Comparison of ENCODE assay signal across 20 mouse cellular contexts in the genomic region with DNA sequence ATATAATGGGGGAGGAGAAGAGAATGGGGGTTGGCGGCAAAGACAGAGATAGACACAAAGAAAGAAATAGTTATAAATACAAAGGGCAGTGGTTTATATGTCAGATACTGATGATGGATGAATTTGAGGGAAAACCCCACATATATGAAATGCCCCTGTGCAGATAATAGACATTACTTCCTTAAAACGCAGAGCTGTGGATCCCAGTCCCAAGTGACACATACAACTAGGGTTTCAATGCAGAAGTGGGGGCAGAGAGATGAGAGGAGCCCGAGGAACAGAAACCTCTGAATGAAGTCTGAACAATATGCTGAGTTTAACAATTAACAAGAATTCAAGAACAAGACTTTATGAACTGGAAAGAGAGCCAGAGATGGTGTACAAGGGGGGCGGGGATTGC.
A peak's percentile ranks its signal among the peaks of the same experiment; 100 is the strongest.
DNase-seq lines count a peak whose midpoint lies in the region; ATAC-seq and TF ChIP-seq lines count a peak whose summit lies in the region.
"Had no signal": no experiment of that assay in that cellular context is flagged by ENCODE, and none has a peak within 500 bp of the region (broad histone marks: within the 10 kb centered on the region; RNA-seq: fewer than 3 reads in every experiment).

No protein-coding gene starts in this region.

- ATAC-seq in common myeloid progenitor, adult 5-6 weeks (replicated peaks; ENCODE audit: low read depth, poor library complexity, severe bottlenecking) = peak; percentile 56
- ATAC-seq in megakaryocyte progenitor cell, adult 5-6 weeks (replicated peaks; ENCODE audit: poor library complexity) = peak; percentile 55
- no peak for ATAC-seq in hindbrain, embryonic 16.5 days
- ATAC-seq: activated CD4-positive, CD25-positive, alpha-beta regulatory T cell, adult 4 months; forebrain, embryonic 15.5 days; inflammation-experienced regulatory T-cells, adult 6 months; Patski had no signal

- 55% methylated on average over 4 of the region's 4 CpGs for WGBS in hindbrain, embryonic 16.5 days

- H3K36me3 ChIP-seq in CH12.LX (replicated peaks in 1 of 2; ENCODE audit: control insufficient read depth in 1 of 2, insufficient read depth in 1 of 2, low read length in 1 of 2) = no peaks in the 10 kb centered on the region
- H3K36me3 ChIP-seq in hindbrain, embryonic 16.5 days (ENCODE audit: control insufficient read depth, insufficient read depth, low read length) = no peaks in the 10 kb centered on the region
- H3K36me3 ChIP-seq: embryonic facial prominence, embryonic 12.5 days; forebrain, embryonic 15.5 days; heart, embryonic 13.5 days; hindbrain, embryonic 15.5 days had no signal

- in situ Hi-C loops in CH12.LX (cut with MboI; ENCODE audit: low pct_ligation_motif_present, low pct_unique_long_range_greater_than_20kb, low sequenced_read_pairs) = no loop called here

- dilution Hi-C loops in CH12.LX (cut with MboI; ENCODE audit: extremely low pct_ligation_motif_present, extremely low pct_unique_long_range_greater_than_20kb, low sequenced_read_pairs) = no loop called here

- H3K9ac ChIP-seq in CH12.LX (ENCODE audit: insufficient read depth, low read depth) = no peak overlapping the region
- no peak overlapping the region for H3K9ac ChIP-seq in hindbrain, embryonic 16.5 days (ENCODE audit: low read depth, low read length)
- H3K9ac ChIP-seq: embryonic facial prominence, embryonic 12.5 days; forebrain, embryonic 15.5 days; heart, embryonic 13.5 days; hindbrain, embryonic 15.5 days had no signal

- H3K79me2 ChIP-seq in CH12.LX (replicated peaks; ENCODE audit: control insufficient read depth, extremely low read depth, insufficient read depth, poor library complexity, severe bottlenecking) = no peaks in the 10 kb centered on the region

- TF ChIP-seq EP300 in CH12.LX (IDR thresholded peaks at IDR 0.05; ENCODE audit: low read length) = no peak

- TF ChIP-seq CTCF in CH12.LX (conservative IDR thresholded peaks at IDR 0.05 in 1 of 2, IDR thresholded peaks at IDR 0.05 in 1 of 2; ENCODE audit: low read depth in 2 of 2, low read length in 2 of 2) = no peak

- no peaks in the 10 kb centered on the region for H3K9me3 ChIP-seq in CH12.LX (replicated peaks; ENCODE audit: low read length)
- H3K9me3 ChIP-seq in hindbrain, embryonic 16.5 days (ENCODE audit: control insufficient read depth, low read length) = no peaks in the 10 kb centered on the region
- H3K9me3 ChIP-seq: embryonic facial prominence, embryonic 12.5 days; forebrain, embryonic 15.5 days; heart, embryonic 13.5 days; hindbrain, embryonic 15.5 days had no signal

- peaks cover 0 to 7% of the 10 kb centered on the region in 2 experiments; a peak in 1 of 4 replicates for H3K4me1 ChIP-seq in CH12.LX (ENCODE audit: control insufficient read depth in 1 of 2, insufficient read depth in 2 of 2)
- no peaks in the 10 kb centered on the region for H3K4me1 ChIP-seq in hindbrain, embryonic 16.5 days (ENCODE audit: control insufficient read depth, insufficient read depth, low read depth, low read length)
- H3K4me1 ChIP-seq: embryonic facial prominence, embryonic 12.5 days; forebrain, embryonic 15.5 days; heart, embryonic 13.5 days; hindbrain, embryonic 15.5 days had no signal

- H3K4me3 ChIP-seq in CH12.LX (replicated peaks in 1 of 3; ENCODE audit: low read depth in 2 of 3, low read length in 2 of 3, poor library complexity in 1 of 3) = no peak overlapping the region
- H3K4me3 ChIP-seq in hindbrain, embryonic 16.5 days (ENCODE audit: low read length) = no peak overlapping the region
- H3K4me3 ChIP-seq: embryonic facial prominence, embryonic 12.5 days; forebrain, embryonic 15.5 days; heart, embryonic 13.5 days; hindbrain, embryonic 15.5 days had no signal

- TF ChIP-seq POLR2A in CH12.LX (IDR thresholded peaks at IDR 0.05; ENCODE audit: low read depth, low read length) = no peak

- no peak for TF ChIP-seq RAD21 in CH12.LX (IDR thresholded peaks at IDR 0.05; ENCODE audit: low read depth, low read length)

- no peak overlapping the region for H3K4me2 ChIP-seq in CH12.LX (ENCODE audit: insufficient read depth, low read depth, poor library complexity, severe bottlenecking)
- H3K4me2 ChIP-seq in hindbrain, embryonic 16.5 days (ENCODE audit: low read length) = no peak overlapping the region
- H3K4me2 ChIP-seq: embryonic facial prominence, embryonic 12.5 days; forebrain, embryonic 15.5 days; heart, embryonic 13.5 days; hindbrain, embryonic 15.5 days had no signal

- DNase-seq in heart, adult 11 months = peak; percentile 85
- no peak for DNase-seq in heart, adult 8-10 months (ENCODE audit: low spot score)
- peak; percentile 49 for DNase-seq in CH12.LX (ENCODE audit: extremely low read depth)
- no peak for DNase-seq in MN1 (ENCODE audit: low spot score)
- no peak for DNase-seq in layer of hippocampus, postnatal 25 days (ENCODE audit: extremely low spot score in 1 of 2, low spot score in 1 of 2)
- DNase-seq: adrenal gland, adult 2 months; adrenal gland, postnatal 25 days; cerebellum, adult 2 months; cerebellum, postnatal 10 days; heart, postnatal 36 days had no signal

- H3K27ac ChIP-seq in CH12.LX (ENCODE audit: insufficient read depth, low read depth) = no peak overlapping the region
- H3K27ac ChIP-seq in hindbrain, embryonic 16.5 days (ENCODE audit: low read depth, low read length) = no peak overlapping the region
- H3K27ac ChIP-seq: embryonic facial prominence, embryonic 12.5 days; forebrain, embryonic 15.5 days; heart, embryonic 13.5 days; hindbrain, embryonic 15.5 days had no signal

- H3K27me3 ChIP-seq in CH12.LX (replicated peaks) = no peaks in the 10 kb centered on the region
- no peaks in the 10 kb centered on the region for H3K27me3 ChIP-seq in hindbrain, embryonic 16.5 days (replicated peaks; ENCODE audit: control insufficient read depth, insufficient read depth, low read length)
- H3K27me3 ChIP-seq: embryonic facial prominence, embryonic 12.5 days; forebrain, embryonic 15.5 days; heart, embryonic 13.5 days; hindbrain, embryonic 15.5 days had no signal

TF ChIP-seq in CH12.LX, 34 proteins besides CTCF, POLR2A, EP300 and RAD21:
- TF ChIP-seq TBP (conservative IDR thresholded peaks at IDR 0.05; ENCODE audit: low read depth, low read length) (no peak), MXI1 (IDR thresholded peaks at IDR 0.05; ENCODE audit: low read depth, low read length) (no peak), JUND (conservative IDR thresholded peaks at IDR 0.05; ENCODE audit: low read depth, low read length) (no peak), UBTF (IDR thresholded peaks at IDR 0.05; ENCODE audit: low read depth, low read length) (no peak), MAZ (IDR thresholded peaks at IDR 0.05; ENCODE audit: low read depth, low read length) (no peak), MAX (IDR thresholded peaks at IDR 0.05; ENCODE audit: low read length) (no peak), ETS1 (conservative IDR thresholded peaks at IDR 0.05; ENCODE audit: low read depth, low read length) (no peak), E2F4 (IDR thresholded peaks at IDR 0.05; ENCODE audit: insufficient replicate concordance, low read depth, low read length) (no peak), RCOR1 (conservative IDR thresholded peaks at IDR 0.05; ENCODE audit: low read depth, low read length) (no peak), MAFK (IDR thresholded peaks at IDR 0.05; ENCODE audit: insufficient replicate concordance, low read length) (no peak), PAX5 (IDR thresholded peaks at IDR 0.05; ENCODE audit: low read length) (no peak), MEF2A (IDR thresholded peaks at IDR 0.05; ENCODE audit: borderline replicate concordance, low read depth, low read length) (no peak), ZNF384 (IDR thresholded peaks at IDR 0.05; ENCODE audit: low read depth, low read length) (no peak), MYC (IDR thresholded peaks at IDR 0.05; ENCODE audit: low read depth, low read length) (no peak), NELFE (IDR thresholded peaks at IDR 0.05; ENCODE audit: low read depth, low read length) (no peak), ZKSCAN1 (IDR thresholded peaks at IDR 0.05; ENCODE audit: borderline replicate concordance, low read depth, low read length) (no peak), SMC3 (IDR thresholded peaks at IDR 0.05; ENCODE audit: low read depth, low read length) (no peak), KAT2A (IDR thresholded peaks at IDR 0.05; ENCODE audit: insufficient replicate concordance, low read length) (no peak), USF2 (conservative IDR thresholded peaks at IDR 0.05; ENCODE audit: low read depth, low read length) (no peak), ELF1 (IDR thresholded peaks at IDR 0.05; ENCODE audit: low read depth, low read length) (no peak)

Comparison
In these comparisons a context has a peak if more than half of its experiments do, and no peak if none do; other contexts are left out.
1. DNase-seq: peak in heart, adult 11 months (single experiment) and CH12.LX (single experiment); none in heart, adult 8-10 months (single experiment), MN1 (single experiment) and layer of hippocampus, postnatal 25 days (0 of 2).